Mouse (Mus musculus) midbrain, embryonic 13.5 days (tissue): ENCODE data around the gene A230050P20Rik. TPM values are rescaled to one million over a fixed set of nuclear protein-coding genes. Genes with fewer than 3 reads are reported as not detected.

ENCODE experiments used
- ATAC-seq: fragments of 200-750 bp; cut with Nextera tagmentation; 2 replicates; pipeline ENCODE4 v1.8.0; 2017; ENCODE audit warnings: mild to moderate bottlenecking, moderate TSS enrichment, moderate library complexity
- H3K27ac ChIP-seq: fragments of 300-500 bp; sonication (generic); 2 replicates; pipeline ENCODE4 v1.5.1; 2015; ENCODE audit warnings: inconsistent platforms, mild to moderate bottlenecking, moderate library complexity
- H3K27me3 ChIP-seq: fragments of 300-500 bp; sonication (generic); 2 replicates; pipeline ENCODE4 v1.6.1; 2015; ENCODE audit warnings: mild to moderate bottlenecking, inconsistent platforms
- H3K36me3 ChIP-seq: fragments of 300-500 bp; sonication (generic); 2 replicates; pipeline ENCODE4 v1.6.1; 2015; ENCODE audit warnings: mild to moderate bottlenecking, inconsistent platforms
- H3K4me1 ChIP-seq: fragments of 300-500 bp; sonication (generic); replicated peaks from 2 replicates; pipeline ENCODE4 v1.6.1; 2015; ENCODE audit warnings: inconsistent platforms
- H3K4me2 ChIP-seq: fragments of 300-500 bp; sonication (generic); replicated peaks from 2 replicates; pipeline ENCODE4 v1.6.1; 2015; ENCODE audit warnings: moderate library complexity, mild to moderate bottlenecking, inconsistent platforms
- H3K4me3 ChIP-seq: fragments of 300-500 bp; sonication (generic); replicated peaks from 2 replicates; pipeline ENCODE4 v1.5.1; 2015; ENCODE audit warnings: mild to moderate bottlenecking, inconsistent platforms
- H3K9ac ChIP-seq: fragments of 300-500 bp; sonication (generic); replicated peaks from 2 replicates; pipeline ENCODE4 v1.6.1; 2015; ENCODE audit warnings: mild to moderate bottlenecking, inconsistent platforms
- H3K9me3 ChIP-seq: fragments of 300-500 bp; sonication (generic); 2 replicates; pipeline ENCODE4 v1.6.1; 2016; ENCODE audit warnings: mild to moderate bottlenecking, inconsistent platforms
- WGBS: fragments of 180-500 bp; shearing (Covaris S2); methylation state at CpG from one replicate; pipeline ENCODE4 v1.1.7; 2015; 5-methylcytosine and 5-hydroxymethylcytosine counted together
- microRNA-seq: library from miRNA; unstranded; fragments of <30 nt; microRNA quantifications from one replicate; pipeline ENCODE4, GENCODE M21; 2016
- polyA plus RNA-seq: library from polyadenylated mRNA; unstranded; fragments of >200 nt; fragmentation: Nextera tagmentation; extraction: Ambion mirVana; gene quantifications from 2 replicates; pipeline ENCODE4 v1.2.1, GENCODE M21; 2015

The A230050P20Rik gene
- polyA plus RNA-seq, 1 experiment from 2014 or later: 0.94 TPM

DNA sequence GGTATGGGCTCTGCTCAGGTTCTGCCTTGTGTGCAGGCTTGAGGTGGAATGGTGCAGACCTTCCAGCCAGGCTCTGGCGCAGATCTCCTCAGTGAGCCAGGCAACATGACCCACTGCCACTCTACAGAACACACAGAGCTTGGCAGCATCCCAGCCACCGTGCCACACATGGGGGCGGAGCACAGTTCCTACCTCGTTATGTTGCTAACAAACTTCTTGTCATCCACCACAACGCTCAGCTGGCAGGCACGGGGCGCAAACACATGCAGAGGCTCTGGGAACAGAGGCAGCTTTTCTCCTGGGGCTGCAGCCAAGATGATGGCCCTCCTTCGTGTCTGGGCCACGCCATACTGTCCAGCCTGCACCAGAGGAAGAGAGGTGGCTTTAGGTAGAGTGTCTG lies 41.5 kb downstream of the A230050P20Rik start:
- H3K9me3 ChIP-seq: no peaks in the 10 kb centered on the region
- peaks cover 99% of the 10 kb centered on the region for H3K36me3 ChIP-seq
- no peak overlapping the region for H3K4me2 ChIP-seq
- H3K4me3 ChIP-seq: no peak overlapping the region
- WGBS: 92% methylated on average over 9 of the region's 9 CpGs
- no peak for ATAC-seq
- no peak overlapping the region for H3K9ac ChIP-seq
- no peaks in the 10 kb centered on the region for H3K4me1 ChIP-seq
- H3K27me3 ChIP-seq: no peaks in the 10 kb centered on the region
- no peak overlapping the region for H3K27ac ChIP-seq

DNA sequence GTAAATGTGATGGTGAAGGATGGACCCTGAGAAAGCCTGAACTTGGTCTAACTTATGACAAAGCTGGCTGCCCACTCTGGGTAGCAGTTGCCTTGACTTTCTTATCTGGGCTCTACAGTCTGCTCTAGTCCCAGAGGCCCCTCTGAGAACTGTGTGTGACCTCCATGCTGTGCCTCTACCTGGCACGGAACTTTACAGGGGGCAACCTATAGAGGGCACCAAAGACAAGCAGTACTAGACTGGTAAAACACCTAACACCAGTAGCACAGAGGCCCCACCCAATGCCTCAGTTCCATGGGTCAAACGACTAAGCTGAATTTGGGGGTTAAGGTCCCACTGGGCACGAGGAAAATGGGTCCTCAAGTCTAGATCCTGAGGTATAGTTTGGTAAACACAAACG lies 47.7 kb downstream of the A230050P20Rik start:
- no peak overlapping the region for H3K4me2 ChIP-seq
- H3K27me3 ChIP-seq: no peaks in the 10 kb centered on the region
- no peaks in the 10 kb centered on the region for H3K9me3 ChIP-seq
- 90% methylated on average over 4 of the region's 4 CpGs for WGBS
- no peak for ATAC-seq
- H3K27ac ChIP-seq: no peak overlapping the region
- peaks cover 100% of the 10 kb centered on the region for H3K36me3 ChIP-seq
- H3K4me3 ChIP-seq: no peak overlapping the region
- no peaks in the 10 kb centered on the region for H3K4me1 ChIP-seq
- 0 out of 2 replicates have a peak overlapping the region, but pooled peaks have one; percentile 2 for H3K9ac ChIP-seq

DNA sequence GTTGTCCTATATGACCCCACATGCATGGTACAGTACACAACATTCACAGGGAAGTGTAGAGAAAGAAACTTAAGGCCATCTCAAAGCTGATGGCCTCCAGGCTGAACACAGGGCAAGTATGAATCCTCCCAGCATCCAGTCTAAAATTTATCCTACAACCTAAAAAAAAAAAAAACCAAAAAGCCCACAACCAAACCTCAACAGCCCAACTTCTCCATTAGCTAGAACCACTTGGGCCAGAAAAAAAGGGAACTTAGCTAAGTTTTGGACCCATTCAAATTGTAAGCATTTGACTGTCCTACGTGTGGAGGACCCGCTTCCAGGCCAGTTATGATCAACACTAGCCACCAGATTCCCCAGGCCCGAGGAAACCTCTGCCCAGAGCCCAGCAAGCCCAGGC lies 54.8 kb downstream of the A230050P20Rik start:
- Histone ChIP-seq H3K9me3 (no peaks in the 10 kb centered on the region), H3K9ac (no peak overlapping the region), H3K4me2 (no peak overlapping the region), H3K4me3 (no peak overlapping the region), H3K36me3 (peaks cover 99% of the 10 kb centered on the region), H3K27ac (no peak overlapping the region), H3K4me1 (no peaks in the 10 kb centered on the region), H3K27me3 (no peaks in the 10 kb centered on the region)
- no peak for ATAC-seq
- 98% methylated on average over 3 of the region's 3 CpGs for WGBS

Small RNA genes within 50 kb of the gene (microRNA-seq; reads per million reads assigned to microRNA genes)
- 2.1 reads per million, percentile 2 among the genes with 10 or more reads in this experiment for gene Mir7081

Other genes with a start within 250 kb of the A230050P20Rik start
- 541 and 558 TPM in 2 replicates for gene Ubl5, start 225.8 kb upstream of the A230050P20Rik start, polyA plus RNA-seq
- gene Fbxl12, start 223.9 kb upstream of the A230050P20Rik start, polyA plus RNA-seq: 17.7 and 19.0 TPM in 2 replicates
- 62.0 and 63.2 TPM in 2 replicates for gene Pin1, start 216.5 kb upstream of the A230050P20Rik start, polyA plus RNA-seq
- gene Olfm2, start 122.3 kb upstream of the A230050P20Rik start, polyA plus RNA-seq: 92.0 and 96.7 TPM in 2 replicates
- 0.32 and 0.35 TPM in 2 replicates for gene Col5a3, start 53.6 kb upstream of the A230050P20Rik start, polyA plus RNA-seq
- not detected in 2 replicates for gene Rdh8, start 50.1 kb upstream of the A230050P20Rik start, polyA plus RNA-seq
- 8.0 and 10.4 TPM in 2 replicates for gene Angptl6, start 11.1 kb downstream of the A230050P20Rik start, polyA plus RNA-seq
- 49.2 and 49.5 TPM in 2 replicates for gene Ppan, start 19.5 kb downstream of the A230050P20Rik start, polyA plus RNA-seq
- 273 and 291 TPM in 2 replicates for gene Eif3g, start 30.0 kb downstream of the A230050P20Rik start, polyA plus RNA-seq
- gene Dnmt1, start 91.2 kb downstream of the A230050P20Rik start, polyA plus RNA-seq: 75.2 and 76.3 TPM in 2 replicates
- 8.5 and 9.5 TPM in 2 replicates for gene S1pr2, start 108.1 kb downstream of the A230050P20Rik start, polyA plus RNA-seq
- gene Mrpl4, start 134.1 kb downstream of the A230050P20Rik start, polyA plus RNA-seq: 98.1 and 102 TPM in 2 replicates
- 2.9 and 3.9 TPM in 2 replicates for gene Icam1, start 147.3 kb downstream of the A230050P20Rik start, polyA plus RNA-seq
- 0.23 TPM in 2 replicates for gene Icam4, start 160.7 kb downstream of the A230050P20Rik start, polyA plus RNA-seq
- gene Icam5, start 163.4 kb downstream of the A230050P20Rik start, polyA plus RNA-seq: 0.32 and 0.34 TPM in 2 replicates
- 1.8 and 2.0 TPM in 2 replicates for gene Zglp1, start 198.5 kb downstream of the A230050P20Rik start, polyA plus RNA-seq
- gene Gm49373, start 204.5 kb downstream of the A230050P20Rik start, polyA plus RNA-seq: 1.0 and 1.2 TPM in 2 replicates
- 54.4 and 54.8 TPM in 2 replicates for gene Fdx1l, start 205.0 kb downstream of the A230050P20Rik start, polyA plus RNA-seq
- gene Gm38431, start 223.4 kb downstream of the A230050P20Rik start, polyA plus RNA-seq: 1.6 and 1.8 TPM in 2 replicates
- 33.4 and 40.7 TPM in 2 replicates for gene Raver1, start 223.4 kb downstream of the A230050P20Rik start, polyA plus RNA-seq